Mouse (Mus musculus): ENCODE data around the gene Kif3c. TPM values are rescaled to one million over a fixed set of nuclear protein-coding genes. Genes with fewer than 3 reads are reported as not detected.

The Kif3c gene
- polyA plus RNA-seq, 1 experiment from 2014 or later: 11.8 TPM

GRCm38 (mm10) chr12:3370979-3371925, 6.3 kb downstream of the Kif3c start:
- Histone ChIP-seq H3K9ac (no peak overlapping the region), H3K27me3 (no peaks in the 10 kb centered on the region), H3K4me3 (no peak overlapping the region), H3K4me2 (peak overlapping the region; percentile 12; the same call in 1 of the 2 replicates), H3K4me1 (peaks cover 51% of the 10 kb centered on the region), H3K27ac (no peak overlapping the region), H3K36me3 (peaks cover 9% of the 10 kb centered on the region; the same call in 1 of the 2 replicates), H3K9me3 (no peaks in the 10 kb centered on the region)
- ATAC-seq (ENCODE audit: borderline replicate concordance, extremely low read depth, low FRiP score, low TSS enrichment): no peak
- WGBS: 25% methylated on average over 11 of the region's 11 CpGs

GRCm38 (mm10) chr12:3371991-3372390, 7.1 kb downstream of the Kif3c start:
- WGBS: 52% methylated on average over 3 of the region's 3 CpGs
- Histone ChIP-seq H3K4me1 (peaks cover 45% of the 10 kb centered on the region), H3K27ac (no peak overlapping the region), H3K27me3 (no peaks in the 10 kb centered on the region), H3K36me3 (peaks cover 3% of the 10 kb centered on the region; the same call in 1 of the 2 replicates), H3K9me3 (no peaks in the 10 kb centered on the region), H3K4me3 (no peak overlapping the region), H3K4me2 (no peak overlapping the region), H3K9ac (no peak overlapping the region)
- no peak for ATAC-seq (ENCODE audit: borderline replicate concordance, extremely low read depth, low FRiP score, low TSS enrichment)

GRCm38 (mm10) chr12:3373566-3373965, 8.6 kb downstream of the Kif3c start:
- Histone ChIP-seq H3K9me3 (no peaks in the 10 kb centered on the region), H3K36me3 (no peaks in the 10 kb centered on the region), H3K9ac (no peak overlapping the region), H3K27me3 (no peaks in the 10 kb centered on the region), H3K4me3 (no peak overlapping the region), H3K27ac (0 out of 2 replicates have a peak overlapping the region, but pooled peaks have one; percentile 9), H3K4me1 (peaks cover 31% of the 10 kb centered on the region), H3K4me2 (no peak overlapping the region)
- 83% methylated on average over 6 of the region's 6 CpGs for WGBS
- ATAC-seq (ENCODE audit: borderline replicate concordance, extremely low read depth, low FRiP score, low TSS enrichment): no peak

- Histone ChIP-seq H3K4me1 (peaks cover 22% of the 10 kb centered on the region), H3K9me3 (no peaks in the 10 kb centered on the region), H3K9ac (no peak overlapping the region), H3K4me3 (no peak overlapping the region), H3K4me2 (no peak overlapping the region), H3K27me3 (no peaks in the 10 kb centered on the region), H3K27ac (no peak overlapping the region), H3K36me3 (no peaks in the 10 kb centered on the region)
- ATAC-seq (ENCODE audit: borderline replicate concordance, extremely low read depth, low FRiP score, low TSS enrichment): peak; percentile 70
- WGBS: 58% methylated on average over 5 of the region's 5 CpGs
Measured at GRCm38 (mm10) chr12:3374552-3374951, 9.6 kb downstream of the Kif3c start.

GRCm38 (mm10) chr12:3377190-3377589, 12.3 kb downstream of the Kif3c start:
- Histone ChIP-seq H3K4me1 (0 out of 2 replicates have a peak, but pooled peaks cover 8% of the 10 kb centered on the region), H3K27ac (no peak overlapping the region), H3K9me3 (no peaks in the 10 kb centered on the region), H3K9ac (no peak overlapping the region), H3K36me3 (0 out of 2 replicates have a peak, but pooled peaks cover 5% of the 10 kb centered on the region), H3K4me3 (no peak overlapping the region), H3K4me2 (no peak overlapping the region), H3K27me3 (no peaks in the 10 kb centered on the region)
- 20% methylated on average over 3 of the region's 3 CpGs for WGBS
- no peak for ATAC-seq (ENCODE audit: borderline replicate concordance, extremely low read depth, low FRiP score, low TSS enrichment)

GRCm38 (mm10) chr12:3377755-3378154, 12.8 kb downstream of the Kif3c start:
- no peaks in the 10 kb centered on the region for H3K9me3 ChIP-seq

GRCm38 (mm10) chr12:3384860-3385259, 19.9 kb downstream of the Kif3c start:
- no peak overlapping the region for H3K4me3 ChIP-seq
- no peaks in the 10 kb centered on the region for H3K9me3 ChIP-seq

More at GRCm38 (mm10) chr12:3377755-3378154, 12.8 kb downstream of the Kif3c start:
- no peak overlapping the region for H3K4me2 ChIP-seq
- H3K4me3 ChIP-seq: no peak overlapping the region
- H3K4me1 ChIP-seq: 0 out of 2 replicates have a peak, but pooled peaks cover 8% of the 10 kb centered on the region
- H3K36me3 ChIP-seq: peaks cover 10% of the 10 kb centered on the region; the same call in 1 of the 2 replicates
- no peak for ATAC-seq (ENCODE audit: borderline replicate concordance, extremely low read depth, low FRiP score, low TSS enrichment)
- no peak overlapping the region for H3K27ac ChIP-seq
- no peak overlapping the region for H3K9ac ChIP-seq
- H3K27me3 ChIP-seq: no peaks in the 10 kb centered on the region
- WGBS: 75% methylated on average over 5 of the region's 5 CpGs

GRCm38 (mm10) chr12:3385271-3385670, 20.3 kb downstream of the Kif3c start:
- H3K4me1 ChIP-seq: no peaks in the 10 kb centered on the region
- H3K27ac ChIP-seq: no peak overlapping the region
- peaks cover 24% of the 10 kb centered on the region for H3K36me3 ChIP-seq
- no peak overlapping the region for H3K4me3 ChIP-seq
- no peak overlapping the region for H3K4me2 ChIP-seq
- WGBS: 80% methylated on average over 6 of the region's 6 CpGs
- no peaks in the 10 kb centered on the region for H3K9me3 ChIP-seq
- no peak overlapping the region for H3K9ac ChIP-seq
- ATAC-seq (ENCODE audit: borderline replicate concordance, extremely low read depth, low FRiP score, low TSS enrichment): no peak
- no peaks in the 10 kb centered on the region for H3K27me3 ChIP-seq

More at GRCm38 (mm10) chr12:3384860-3385259, 19.9 kb downstream of the Kif3c start:
- WGBS: 71% methylated on average over 1 of the region's 1 CpGs
- no peaks in the 10 kb centered on the region for H3K27me3 ChIP-seq
- no peak overlapping the region for H3K27ac ChIP-seq
- no peak overlapping the region for H3K9ac ChIP-seq
- ATAC-seq (ENCODE audit: borderline replicate concordance, extremely low read depth, low FRiP score, low TSS enrichment): no peak
- no peaks in the 10 kb centered on the region for H3K4me1 ChIP-seq
- peaks cover 24% of the 10 kb centered on the region for H3K36me3 ChIP-seq
- H3K4me2 ChIP-seq: no peak overlapping the region

GRCm38 (mm10) chr12:3385940-3386339, 21.0 kb downstream of the Kif3c start:
- Histone ChIP-seq H3K27ac (no peak overlapping the region), H3K4me1 (no peaks in the 10 kb centered on the region), H3K4me3 (no peak overlapping the region), H3K27me3 (no peaks in the 10 kb centered on the region), H3K9me3 (no peaks in the 10 kb centered on the region), H3K9ac (no peak overlapping the region), H3K36me3 (peaks cover 27% of the 10 kb centered on the region), H3K4me2 (no peak overlapping the region)
- no peak for ATAC-seq (ENCODE audit: borderline replicate concordance, extremely low read depth, low FRiP score, low TSS enrichment)
- WGBS: 75% methylated on average over 10 of the region's 10 CpGs

- Histone ChIP-seq H3K4me1 (no peaks in the 10 kb centered on the region), H3K9me3 (no peaks in the 10 kb centered on the region), H3K36me3 (peaks cover 17% of the 10 kb centered on the region), H3K9ac (no peak overlapping the region), H3K4me3 (no peak overlapping the region), H3K27ac (no peak overlapping the region), H3K4me2 (no peak overlapping the region), H3K27me3 (no peaks in the 10 kb centered on the region)
- 90% methylated on average over 16 of the region's 16 CpGs for WGBS
- no peak for ATAC-seq (ENCODE audit: borderline replicate concordance, extremely low read depth, low FRiP score, low TSS enrichment)
Measured at GRCm38 (mm10) chr12:3387891-3388290, 23.0 kb downstream of the Kif3c start.

- Histone ChIP-seq H3K36me3 (peaks cover 17% of the 10 kb centered on the region), H3K27ac (no peak overlapping the region), H3K9ac (no peak overlapping the region), H3K27me3 (no peaks in the 10 kb centered on the region), H3K4me2 (no peak overlapping the region), H3K9me3 (no peaks in the 10 kb centered on the region), H3K4me3 (no peak overlapping the region), H3K4me1 (no peaks in the 10 kb centered on the region)
- no peak for ATAC-seq (ENCODE audit: borderline replicate concordance, extremely low read depth, low FRiP score, low TSS enrichment)
- 89% methylated on average over 12 of the region's 12 CpGs for WGBS
Measured at GRCm38 (mm10) chr12:3389394-3389793, 24.5 kb downstream of the Kif3c start.

- no peaks in the 10 kb centered on the region for H3K9me3 ChIP-seq
- no peak overlapping the region for H3K9ac ChIP-seq
- peaks cover 21% of the 10 kb centered on the region for H3K36me3 ChIP-seq
- H3K27me3 ChIP-seq: no peaks in the 10 kb centered on the region
- 81% methylated on average over 2 of the region's 2 CpGs for WGBS
- H3K4me1 ChIP-seq: no peaks in the 10 kb centered on the region
- no peak overlapping the region for H3K4me2 ChIP-seq
- no peak for ATAC-seq (ENCODE audit: borderline replicate concordance, extremely low read depth, low FRiP score, low TSS enrichment)
- no peak overlapping the region for H3K4me3 ChIP-seq
- no peak overlapping the region for H3K27ac ChIP-seq
Measured at GRCm38 (mm10) chr12:3390071-3390470, 25.1 kb downstream of the Kif3c start.
